Mouse (Mus musculus): ENCODE measurements around the gene Otud7b.
A peak's percentile ranks its signal among the peaks of the same experiment; 100 is the strongest.
"Not testable (repeated sequence)": the region's sequence is repeated elsewhere in the genome, so short reads cannot be mapped to it uniquely, and the experiment has no call there.

The Otud7b gene

DNA sequence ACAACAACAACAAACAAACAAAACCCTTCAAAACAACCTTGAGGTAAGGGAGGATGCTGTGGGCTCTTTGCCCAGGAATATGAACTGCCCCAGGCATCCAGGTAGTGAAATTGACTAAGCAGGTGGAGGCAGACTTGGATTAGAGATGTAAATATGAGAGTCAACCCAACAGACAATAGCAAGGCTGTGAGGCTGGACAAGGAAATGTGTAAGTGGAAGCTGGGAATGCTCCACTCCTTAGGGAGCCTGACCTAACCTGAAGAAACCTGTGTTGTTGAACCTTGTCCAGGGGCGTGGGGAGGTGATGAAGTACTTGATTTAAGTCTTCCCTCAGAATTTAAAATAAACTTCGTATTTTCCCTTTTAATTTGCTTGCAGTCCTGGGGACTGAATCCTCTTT is 74.6 kb downstream of the Otud7b start:
- DNase-seq (ENCODE audit: low read depth in 1 of 2, low spot score in 2 of 2): no peak

DNA sequence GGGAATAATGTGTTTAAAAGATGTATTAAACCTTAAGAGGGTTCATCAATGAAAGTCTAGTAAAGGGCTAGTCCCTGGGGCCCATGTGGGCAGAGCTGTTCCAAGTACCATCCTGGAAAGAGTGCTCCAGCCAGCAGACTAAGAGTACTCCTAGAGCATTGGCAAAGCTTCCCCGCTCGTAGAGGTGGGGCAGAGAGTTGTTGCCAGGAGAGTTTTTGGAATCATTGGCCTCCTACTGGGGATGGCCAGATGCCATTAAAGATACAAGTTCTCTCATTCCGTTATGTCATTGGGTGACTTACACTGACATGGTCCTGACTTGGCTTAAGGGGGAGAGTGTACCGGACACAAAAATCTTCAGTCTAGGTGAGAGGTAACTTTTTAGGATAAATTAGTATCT is 75.2 kb downstream of the Otud7b start:
- DNase-seq (ENCODE audit: low read depth in 1 of 2, low spot score in 2 of 2): no peak

- DNase-seq (ENCODE audit: low read depth in 1 of 2, low spot score in 2 of 2): no peak
Measured at GRCm38 (mm10) chr3:96180727-96181477, 76.6 kb downstream of the Otud7b start, which contains the start of gene Sv2a. Gene Sv2a, plus strand, starts transcription at chr3:96181151.

DNA sequence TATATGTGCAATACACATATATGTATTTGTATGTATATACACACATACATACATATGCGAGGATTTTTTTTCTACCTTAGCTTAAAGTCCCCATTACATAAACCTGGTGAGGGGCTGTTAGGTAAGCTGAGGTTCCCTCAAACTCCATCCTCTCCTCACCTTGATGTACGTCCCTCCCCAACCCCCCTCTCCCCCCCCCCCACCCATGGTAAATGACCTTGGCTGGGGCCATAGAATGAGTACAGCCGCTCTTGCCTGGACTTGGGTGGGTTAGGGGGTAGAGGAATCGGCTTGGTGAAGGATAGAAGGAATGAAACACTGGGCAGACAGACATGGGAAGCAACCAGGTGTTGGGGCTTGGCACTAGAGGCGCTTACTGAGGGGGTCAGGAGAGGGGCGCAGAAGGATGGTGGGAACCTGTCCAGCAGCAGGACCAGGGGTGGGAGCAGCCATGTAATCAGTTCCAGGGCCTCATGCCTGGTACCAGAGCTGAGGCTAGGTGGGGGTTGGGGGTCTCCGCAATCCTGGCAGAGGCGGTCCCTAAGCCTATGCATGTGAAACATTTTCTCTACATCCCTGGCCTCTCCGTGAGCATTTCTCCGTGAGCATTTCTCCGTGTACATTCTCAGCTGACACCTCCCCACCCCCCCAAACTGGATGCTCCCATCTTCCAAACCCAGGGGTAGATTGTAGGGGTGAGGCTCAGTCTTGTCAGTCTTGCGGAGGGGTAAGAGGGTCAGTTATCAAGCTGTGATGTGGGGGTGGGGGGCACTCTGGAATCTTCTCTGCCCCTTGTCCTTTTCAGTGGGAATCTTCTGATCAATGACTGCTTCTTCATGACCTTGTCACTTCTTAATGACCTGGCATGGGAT is 77.4 kb downstream of the Otud7b start:
- no peak for DNase-seq (ENCODE audit: low read depth in 1 of 2, low spot score in 2 of 2)

- no peak for DNase-seq (ENCODE audit: low read depth in 1 of 2, low spot score in 2 of 2)
Measured at GRCm38 (mm10) chr3:96182382-96182776, 78.1 kb downstream of the Otud7b start.

DNA sequence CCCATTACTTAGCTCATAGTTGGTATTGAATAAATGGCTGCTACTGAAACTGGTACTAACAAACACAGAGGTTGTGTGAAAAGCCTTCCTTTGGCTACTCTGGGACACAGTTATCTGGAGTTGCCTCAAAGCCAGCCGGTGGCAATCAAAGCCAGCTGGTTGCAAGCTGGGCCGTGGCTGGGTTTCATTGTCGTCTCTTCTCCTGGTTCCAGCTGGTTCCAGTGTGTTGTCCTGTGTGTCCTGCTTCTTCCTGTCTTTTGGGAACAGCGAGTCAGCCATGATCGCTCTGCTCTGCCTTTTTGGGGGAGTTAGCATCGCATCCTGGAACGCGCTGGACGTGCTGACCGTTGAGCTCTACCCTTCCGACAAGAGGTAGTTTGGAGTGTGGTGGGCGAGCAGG is 88.7 kb downstream of the Otud7b start:
- no peak for DNase-seq (ENCODE audit: low read depth in 1 of 2, low spot score in 2 of 2)

GRCm38 (mm10) chr3:96194966-96195365 is 90.6 kb downstream of the Otud7b start:
- DNase-seq (ENCODE audit: low read depth in 1 of 2, low spot score in 2 of 2): no peak

- no peak for DNase-seq (ENCODE audit: low read depth in 1 of 2, low spot score in 2 of 2)
Measured at GRCm38 (mm10) chr3:96195616-96196313, 91.4 kb downstream of the Otud7b start.

GRCm38 (mm10) chr3:96196437-96197128 is 92.3 kb downstream of the Otud7b start:
- no peak for DNase-seq (ENCODE audit: low read depth in 1 of 2, low spot score in 2 of 2)

GRCm38 (mm10) chr3:96197129-96197749 is 92.9 kb downstream of the Otud7b start:
- peak; percentile 39 to 68 for DNase-seq (ENCODE audit: low read depth in 1 of 2, low spot score in 2 of 2)

DNA sequence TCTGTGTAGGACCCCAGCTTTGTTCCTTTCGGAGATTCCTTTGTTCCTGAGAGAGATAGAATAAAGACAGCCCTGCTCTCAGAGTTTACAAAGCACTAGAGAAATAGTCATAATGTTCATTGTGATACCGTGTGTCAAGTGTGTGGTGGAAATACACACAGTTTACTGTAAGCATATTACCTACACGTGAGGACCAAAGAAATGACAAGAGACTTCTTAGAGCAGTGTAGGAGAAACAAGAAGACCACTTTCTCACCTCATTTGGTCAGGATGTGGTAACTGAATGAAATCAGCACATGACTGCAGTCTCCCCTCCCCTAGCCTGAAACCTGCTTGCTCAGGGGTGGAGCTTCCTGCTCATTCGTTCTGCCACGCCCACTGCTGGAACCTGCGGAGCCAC is 93.9 kb downstream of the Otud7b start:
- no peak for DNase-seq (ENCODE audit: low read depth in 1 of 2, low spot score in 2 of 2)

DNA sequence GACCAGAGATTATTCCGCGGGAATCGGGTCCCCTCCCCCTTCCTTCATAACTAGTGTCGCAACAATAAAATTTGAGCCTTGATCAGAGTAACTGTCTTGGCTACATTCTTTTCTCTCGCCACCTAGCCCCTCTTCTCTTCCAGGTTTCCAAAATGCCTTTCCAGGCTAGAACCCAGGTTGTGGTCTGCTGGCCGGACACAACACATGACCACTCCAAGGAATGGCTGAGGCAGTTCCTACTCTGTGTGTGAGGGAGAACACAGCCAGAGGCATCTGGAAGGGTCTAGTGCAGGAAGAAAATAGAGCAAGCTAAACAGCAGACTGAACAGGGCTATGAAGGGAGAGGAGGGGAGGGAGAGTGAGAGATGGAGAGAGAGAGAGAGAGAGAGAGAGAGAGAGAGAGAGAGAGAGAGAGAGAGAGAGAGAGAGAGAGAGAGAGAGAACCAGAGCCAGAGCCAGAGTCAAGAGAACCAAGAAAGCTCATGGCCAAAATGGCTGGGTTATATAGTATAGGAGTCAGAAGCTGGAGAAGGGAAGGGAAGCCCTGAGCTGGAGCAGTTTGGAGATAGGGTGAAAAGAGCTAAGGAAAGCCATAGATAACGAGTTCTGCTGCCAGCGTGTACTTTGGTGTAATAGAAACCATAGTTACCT is 94.4 kb downstream of the Otud7b start:
- not testable (repeated sequence) for DNase-seq (ENCODE audit: low read depth in 1 of 2, low spot score in 2 of 2)

- no peak for DNase-seq (ENCODE audit: low read depth in 1 of 2, low spot score in 2 of 2)
Measured at GRCm38 (mm10) chr3:96199731-96200130, 95.4 kb downstream of the Otud7b start.

- DNase-seq (ENCODE audit: low read depth in 1 of 2, low spot score in 2 of 2): no peak
Measured at GRCm38 (mm10) chr3:96207819-96208218, 103.5 kb downstream of the Otud7b start.

GRCm38 (mm10) chr3:96209242-96209641 is 104.9 kb downstream of the Otud7b start:
- no peak for DNase-seq (ENCODE audit: low read depth in 1 of 2, low spot score in 2 of 2)

All from monocyte, adult 2 months (primary cell).